Mouse (Mus musculus) kidney, embryonic 15.5 days (tissue): Measurements from ENCODE around the gene Olfr558. TPM values are rescaled to one million over a fixed set of nuclear protein-coding genes. Genes with fewer than 3 reads are reported as not detected.

ENCODE experiments used
- ATAC-seq: fragments of 200-750 bp; cut with Nextera tagmentation; replicated peaks from 2 replicates; pipeline ENCODE4 v1.8.0; 2017; ENCODE audit warnings: moderate TSS enrichment; ENCODE audit not compliant: low FRiP score
- H3K27ac ChIP-seq: fragments of 300-500 bp; sonication (generic); 2 replicates; pipeline ENCODE4 v1.5.1; 2015; ENCODE audit warnings: mild to moderate bottlenecking, inconsistent platforms
- H3K27me3 ChIP-seq: fragments of 300-500 bp; sonication (generic); 2 replicates; pipeline ENCODE4 v1.6.1; 2015; ENCODE audit warnings: inconsistent platforms
- H3K36me3 ChIP-seq: fragments of 300-500 bp; sonication (generic); 2 replicates; pipeline ENCODE4 v1.6.1; 2015; ENCODE audit warnings: inconsistent platforms
- H3K4me1 ChIP-seq: fragments of 300-500 bp; sonication (generic); 2 replicates; pipeline ENCODE4 v1.6.1; 2015; ENCODE audit warnings: inconsistent platforms
- H3K4me2 ChIP-seq: fragments of 300-500 bp; sonication (generic); 2 replicates; pipeline ENCODE4 v1.6.1; 2015; ENCODE audit warnings: moderate library complexity, mild to moderate bottlenecking, inconsistent platforms
- H3K4me3 ChIP-seq: fragments of 300-500 bp; sonication (generic); replicated peaks from 2 replicates; pipeline ENCODE4 v1.5.1; 2015; ENCODE audit warnings: mild to moderate bottlenecking, inconsistent platforms
- H3K9ac ChIP-seq: fragments of 300-500 bp; sonication (generic); 2 replicates; pipeline ENCODE4 v1.6.1; 2015; ENCODE audit warnings: mild to moderate bottlenecking, inconsistent platforms
- H3K9me3 ChIP-seq: fragments of 300-500 bp; sonication (generic); replicated peaks from 2 replicates; pipeline ENCODE4 v1.6.1; 2016; ENCODE audit warnings: inconsistent platforms
- WGBS: fragments of 180-500 bp; shearing (Covaris S2); methylation state at CpG from one replicate; pipeline ENCODE4 v1.1.7; 2015; ENCODE audit warnings: mixed read lengths; 5-methylcytosine and 5-hydroxymethylcytosine counted together
- polyA plus RNA-seq: library from polyadenylated mRNA; unstranded; fragments of >200 nt; fragmentation: Nextera tagmentation; extraction: Ambion mirVana; gene quantifications from 2 replicates; pipeline ENCODE4 v1.2.1, GENCODE M21; 2015

The Olfr558 gene
- polyA plus RNA-seq, 1 experiment from 2014 or later, result 0.81 TPM

DNA sequence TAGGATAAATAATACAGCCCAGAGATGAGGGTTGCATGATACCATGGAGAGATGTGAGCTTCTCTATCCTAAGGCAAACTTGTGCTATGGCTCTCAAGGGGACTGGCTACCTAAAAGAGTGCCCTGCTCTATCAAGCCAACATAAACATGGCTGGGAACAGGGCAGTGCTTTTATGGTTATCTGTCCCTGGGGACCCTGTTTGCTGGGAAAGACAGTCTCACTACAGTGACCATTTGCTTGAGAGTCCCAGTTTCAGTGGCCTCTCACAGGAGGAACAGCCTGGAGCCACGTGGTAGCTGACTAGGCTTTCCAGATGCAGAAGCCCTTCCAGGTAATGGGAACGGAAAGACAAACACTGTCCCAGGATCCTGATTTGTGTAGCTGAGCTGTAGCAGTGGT, 35.7 kb downstream of the Olfr558 start:
- Histone ChIP-seq H3K4me1 (no peaks in the 10 kb centered on the region), H3K27ac (no peak overlapping the region), H3K27me3 (no peaks in the 10 kb centered on the region), H3K9ac (no peak overlapping the region), H3K36me3 (no peaks in the 10 kb centered on the region), H3K9me3 (no peaks in the 10 kb centered on the region), H3K4me2 (no peak overlapping the region), H3K4me3 (no peak overlapping the region)
- WGBS, result 34% methylated on average over 2 of the region's 2 CpGs
- ATAC-seq, result no peak

- 27% methylated on average over 1 of the region's 1 CpGs for WGBS
- no peak overlapping the region for H3K4me2 ChIP-seq
- H3K9ac ChIP-seq, result no peak overlapping the region
- H3K27me3 ChIP-seq, result no peaks in the 10 kb centered on the region
- H3K4me3 ChIP-seq, result no peak overlapping the region
- no peak overlapping the region for H3K27ac ChIP-seq
- no peaks in the 10 kb centered on the region for H3K36me3 ChIP-seq
- H3K9me3 ChIP-seq, result no peaks in the 10 kb centered on the region
- no peaks in the 10 kb centered on the region for H3K4me1 ChIP-seq
- no peak for ATAC-seq
These were observed 50.1 kb downstream of the Olfr558 start for GRCm38 (mm10) chr7:102752086-102752485.

DNA sequence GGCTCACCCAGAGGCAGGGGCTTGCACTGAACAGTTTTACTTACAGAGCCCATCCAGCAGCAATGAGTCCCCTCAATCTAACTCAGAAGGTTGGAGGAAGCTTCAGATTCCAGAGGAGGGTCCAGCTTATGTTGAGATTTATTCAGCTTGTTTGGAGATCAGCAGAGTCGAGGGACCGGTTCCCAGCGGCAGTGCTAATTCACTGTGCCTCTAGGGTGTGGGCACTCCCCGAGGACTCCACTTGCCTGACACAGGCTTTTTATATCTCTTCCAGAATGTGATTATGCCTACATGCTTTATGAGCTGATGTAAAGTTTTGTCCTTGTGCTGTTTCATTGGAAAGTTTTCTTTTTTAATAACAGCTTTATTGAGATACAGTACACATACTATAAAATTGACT, 57.3 kb downstream of the Olfr558 start, which contains the start of the genes Olfr560 and Olfr78:
Gene Olfr560, minus strand, starts transcription at position 101 of the 400 bp plus-strand sequence.
Gene Olfr78, minus strand, starts transcription at position 206 of the 400 bp plus-strand sequence.
- no peaks in the 10 kb centered on the region for H3K9me3 ChIP-seq
- H3K36me3 ChIP-seq, result no peaks in the 10 kb centered on the region
- ATAC-seq, result no peak
- no peak within 1 kb of the TSS for H3K4me3 ChIP-seq
- WGBS, result 82% methylated on average over 4 of the region's 4 CpGs
- no peaks in the 10 kb centered on the region for H3K4me1 ChIP-seq
- no peak within 1 kb of the TSS for H3K27ac ChIP-seq
- H3K4me2 ChIP-seq, result no peak within 1 kb of the TSS
- no peaks in the 10 kb centered on the region for H3K27me3 ChIP-seq
- H3K9ac ChIP-seq, result no peak within 1 kb of the TSS

Other genes starting within 250 kb of the Olfr558 start
- gene Olfr543, start 220.5 kb upstream of the Olfr558 start, polyA plus RNA-seq, result 0.38 and 0.48 TPM in 2 replicates
- gene Olfr544, start 213.9 kb upstream of the Olfr558 start, polyA plus RNA-seq, result 0.09 TPM in 1 of 2 replicates, not detected in the other
- 0.09 and 0.16 TPM in 2 replicates for gene Olfr545, start 202.6 kb upstream of the Olfr558 start, polyA plus RNA-seq
- gene Olfr547, start 167.5 kb upstream of the Olfr558 start, polyA plus RNA-seq, result not detected in 2 replicates
- gene Olfr548-ps1, start 161.3 kb upstream of the Olfr558 start, polyA plus RNA-seq, result not detected in 2 replicates
- gene Olfr549, start 152.3 kb upstream of the Olfr558 start, polyA plus RNA-seq, result not detected in 2 replicates
- gene Trim21, start 136.7 kb upstream of the Olfr558 start, polyA plus RNA-seq, result 0.17 and 0.44 TPM in 2 replicates
- not detected in 2 replicates for gene Olfr550, start 130.8 kb upstream of the Olfr558 start, polyA plus RNA-seq
- gene Olfr551, start 110.3 kb upstream of the Olfr558 start, polyA plus RNA-seq, result not detected in 2 replicates
- gene Olfr552, start 104.4 kb upstream of the Olfr558 start, polyA plus RNA-seq, result not detected in 2 replicates
- not detected in 2 replicates for gene Olfr553, start 84.0 kb upstream of the Olfr558 start, polyA plus RNA-seq
- not detected in 2 replicates for gene Olfr554, start 63.8 kb upstream of the Olfr558 start, polyA plus RNA-seq
- gene Olfr555, start 43.4 kb upstream of the Olfr558 start, polyA plus RNA-seq, result not detected in 2 replicates
- gene Olfr556, start 37.3 kb upstream of the Olfr558 start, polyA plus RNA-seq, result not detected in 2 replicates
- gene Trim68, start 14.9 kb upstream of the Olfr558 start, polyA plus RNA-seq, result 13.0 and 15.5 TPM in 2 replicates
- gene Olfr557, start 6.3 kb upstream of the Olfr558 start, polyA plus RNA-seq, result not detected in 2 replicates
- gene Olfr33, start 16.9 kb downstream of the Olfr558 start, polyA plus RNA-seq, result not detected in 2 replicates
- gene Olfr559, start 25.3 kb downstream of the Olfr558 start, polyA plus RNA-seq, result not detected in 2 replicates
- gene Olfr560, start 57.2 kb downstream of the Olfr558 start, polyA plus RNA-seq, result not detected in 2 replicates
- 0.27 and 0.48 TPM in 2 replicates for gene Olfr78, start 57.3 kb downstream of the Olfr558 start, polyA plus RNA-seq
- gene Olfr561, start 69.0 kb downstream of the Olfr558 start, polyA plus RNA-seq, result not detected in 2 replicates
- gene Olfr564, start 101.3 kb downstream of the Olfr558 start, polyA plus RNA-seq, result not detected in 2 replicates
- gene Olfr566, start 156.6 kb downstream of the Olfr558 start, polyA plus RNA-seq, result not detected in 2 replicates
- gene Olfr568, start 174.9 kb downstream of the Olfr558 start, polyA plus RNA-seq, result not detected in 2 replicates
- not detected in 2 replicates for gene Olfr569, start 188.7 kb downstream of the Olfr558 start, polyA plus RNA-seq
- not detected in 2 replicates for gene Olfr570, start 192.4 kb downstream of the Olfr558 start, polyA plus RNA-seq
- not detected in 2 replicates for gene Olfr571, start 215.3 kb downstream of the Olfr558 start, polyA plus RNA-seq
- gene Olfr572, start 222.2 kb downstream of the Olfr558 start, polyA plus RNA-seq, result not detected in 2 replicates
- gene Olfr573-ps1, start 240.4 kb downstream of the Olfr558 start, polyA plus RNA-seq, result not detected in 2 replicates
- not detected in 2 replicates for gene Olfr574, start 246.3 kb downstream of the Olfr558 start, polyA plus RNA-seq